Mouse (Mus musculus): Measurements from ENCODE around the gene Ccdc62.

Ccdc62 gene

GRCm38 (mm10) chr5:123980521-123981249 is 50.2 kb downstream of the Ccdc62 start:
- no peak for DNase-seq

GRCm38 (mm10) chr5:123981250-123981554 is 50.7 kb downstream of the Ccdc62 start:
- DNase-seq = no peak

GRCm38 (mm10) chr5:123982838-123983237 is 52.4 kb downstream of the Ccdc62 start:
- DNase-seq = no peak

- DNase-seq = no peak
These were observed 55.0 kb downstream of the Ccdc62 start for GRCm38 (mm10) chr5:123985434-123985833.

GRCm38 (mm10) chr5:123986925-123987324 is 56.4 kb downstream of the Ccdc62 start:
- DNase-seq = no peak

GRCm38 (mm10) chr5:123987511-123987910 is 57.0 kb downstream of the Ccdc62 start:
- DNase-seq = no peak

GRCm38 (mm10) chr5:123989941-123990885 is 59.7 kb downstream of the Ccdc62 start:
- no peak for DNase-seq

GRCm38 (mm10) chr5:123991321-123991720 is 60.8 kb downstream of the Ccdc62 start:
- DNase-seq = no peak

- no peak for DNase-seq
These were observed 61.7 kb downstream of the Ccdc62 start for GRCm38 (mm10) chr5:123992193-123992637.

GRCm38 (mm10) chr5:123992794-123993193 is 62.3 kb downstream of the Ccdc62 start:
- peak; percentile 66 to 73 for DNase-seq

- no peak for DNase-seq
These were observed 63.0 kb downstream of the Ccdc62 start for GRCm38 (mm10) chr5:123993263-123994036.

GRCm38 (mm10) chr5:123994468-123994867 is 64.0 kb downstream of the Ccdc62 start:
- no peak for DNase-seq

- no peak for DNase-seq
These were observed 64.9 kb downstream of the Ccdc62 start for GRCm38 (mm10) chr5:123995388-123995787.

- peak; percentile 29 to 49 for DNase-seq
These were observed 65.7 kb downstream of the Ccdc62 start for GRCm38 (mm10) chr5:123996194-123996593.

- no peak for DNase-seq
These were observed 66.2 kb downstream of the Ccdc62 start for GRCm38 (mm10) chr5:123996695-123997094.

GRCm38 (mm10) chr5:123997211-123997751 is 66.8 kb downstream of the Ccdc62 start:
- DNase-seq = no peak

- no peak for DNase-seq
These were observed 67.3 kb downstream of the Ccdc62 start for GRCm38 (mm10) chr5:123997811-123998210.

GRCm38 (mm10) chr5:123998370-123998769 is 67.9 kb downstream of the Ccdc62 start:
- DNase-seq = no peak

- peak; percentile 83 to 89 for DNase-seq
These were observed 70.3 kb downstream of the Ccdc62 start for GRCm38 (mm10) chr5:124000824-124001223.

- DNase-seq = no peak
These were observed 70.8 kb downstream of the Ccdc62 start for GRCm38 (mm10) chr5:124001274-124001673.

GRCm38 (mm10) chr5:124002876-124003275 is 72.4 kb downstream of the Ccdc62 start:
- DNase-seq = no peak

GRCm38 (mm10) chr5:124003375-124003774 is 72.9 kb downstream of the Ccdc62 start:
- DNase-seq = no peak

All from thymus, postnatal 36 days (tissue).